Mouse (Mus musculus) intestine, embryonic 14.5 days (tissue): ENCODE results near the gene Nup98. TPM values are rescaled to one million over a fixed set of nuclear protein-coding genes. Genes with fewer than 3 reads are reported as not detected.
A peak's percentile ranks its signal among the peaks of the same experiment; 100 is the strongest.

ENCODE experiments used
- ATAC-seq: fragments of 200-750 bp; cut with Nextera tagmentation; replicated peaks from 2 replicates; pipeline ENCODE4 v1.8.0; 2017; ENCODE audit warnings: low read depth, moderate number of reproducible peaks, moderate TSS enrichment, moderate library complexity; ENCODE audit not compliant: low FRiP score, low TSS enrichment
- DNase-seq: peaks from one replicate; pipeline ENCODE4 v3.0.0-alpha.2; 2018; ENCODE audit warnings: low spot score
- H3K27ac ChIP-seq: fragments of 300-500 bp; sonication (generic); 2 replicates; pipeline ENCODE4 v1.5.1; 2014; ENCODE audit warnings: low read depth, mild to moderate bottlenecking, control low read depth
- H3K27me3 ChIP-seq: fragments of 300-500 bp; sonication (generic); replicated peaks from 2 replicates; pipeline ENCODE4 v1.6.1; 2014; ENCODE audit warnings: low read length, control low read depth; ENCODE audit not compliant: control insufficient read depth, insufficient read depth
- H3K36me3 ChIP-seq: fragments of 300-500 bp; sonication (generic); 2 replicates; pipeline ENCODE4 v1.6.1; 2014; ENCODE audit warnings: low read length, control low read depth; ENCODE audit not compliant: control insufficient read depth, insufficient read depth
- H3K4me1 ChIP-seq: fragments of 300-500 bp; sonication (generic); replicated peaks from 2 replicates; pipeline ENCODE4 v1.6.1; 2014; ENCODE audit warnings: low read length, control low read depth, mixed read lengths; ENCODE audit not compliant: control insufficient read depth, insufficient read depth
- H3K4me2 ChIP-seq: fragments of 300-500 bp; sonication (generic); 2 replicates; pipeline ENCODE4 v1.6.1; 2014; ENCODE audit warnings: low read length
- H3K4me3 ChIP-seq: fragments of 300-500 bp; sonication (generic); 2 replicates; pipeline ENCODE4 v1.5.1; 2014; ENCODE audit warnings: low read depth, low read length, control low read depth, mixed read lengths
- H3K9ac ChIP-seq: fragments of 300-500 bp; sonication (generic); 2 replicates; pipeline ENCODE4 v1.6.1; 2014; ENCODE audit warnings: mild to moderate bottlenecking, low read length
- H3K9me3 ChIP-seq: fragments of 300-500 bp; sonication (generic); 2 replicates; pipeline ENCODE4 v1.6.1; 2016; ENCODE audit warnings: low read length, control low read depth; ENCODE audit not compliant: control insufficient read depth
- WGBS: fragments of 180-500 bp; shearing (Covaris S2); extraction: QIAGEN DNeasy Blood & Tissue Kit; methylation state at CpG from one replicate; pipeline ENCODE4 v1.1.7; 2014; 5-methylcytosine and 5-hydroxymethylcytosine counted together
- polyA plus RNA-seq: library from polyadenylated mRNA; unstranded; fragments of >200 nt; fragmentation: Nextera tagmentation; extraction: Ambion mirVana; gene quantifications from 2 replicates; pipeline ENCODE4 v1.2.1, GENCODE M21; 2014

Nup98 gene
- polyA plus RNA-seq, 1 experiment from 2014 or later = 46.6 TPM

GRCm38 (mm10) chr7:102117382-102117781 is 92.6 kb downstream of the Nup98 start:
- H3K4me2 ChIP-seq = no peak overlapping the region

GRCm38 (mm10) chr7:102116579-102117331 is 93.2 kb downstream of the Nup98 start, which contains the start of gene Chrna10:
Chrna10 (minus strand) TSS chr7:102116828.
- 34% methylated on average over 7 of the region's 7 CpGs for WGBS
- Histone ChIP-seq H3K36me3 (peaks cover 37% of the 10 kb centered on the region), H3K4me2 (no peak within 1 kb of the TSS), H3K9ac (no peak within 1 kb of the TSS), H3K27ac (no peak within 1 kb of the TSS), H3K27me3 (no peaks in the 10 kb centered on the region), H3K9me3 (no peaks in the 10 kb centered on the region), H3K4me3 (no peak within 1 kb of the TSS), H3K4me1 (no peaks in the 10 kb centered on the region)
- DNase-seq (no peak), ATAC-seq (0 out of 2 replicates have a peak, but pooled peaks have one; percentile 21)

More at GRCm38 (mm10) chr7:102117382-102117781, 92.6 kb downstream of the Nup98 start:
- H3K4me3 ChIP-seq = no peak overlapping the region
- H3K27me3 ChIP-seq = no peaks in the 10 kb centered on the region
- 75% methylated on average over 6 of the region's 6 CpGs for WGBS
- no peak for DNase-seq
- peaks cover 43% of the 10 kb centered on the region for H3K36me3 ChIP-seq
- H3K9me3 ChIP-seq = no peaks in the 10 kb centered on the region
- H3K4me1 ChIP-seq = no peaks in the 10 kb centered on the region
- H3K27ac ChIP-seq = no peak overlapping the region
- no peak for ATAC-seq
- no peak overlapping the region for H3K9ac ChIP-seq

GRCm38 (mm10) chr7:102113151-102113729 is 96.7 kb downstream of the Nup98 start:
- H3K4me1 ChIP-seq = no peaks in the 10 kb centered on the region
- 80% methylated on average over 45 of the region's 45 CpGs for WGBS
- no peak overlapping the region for H3K27ac ChIP-seq
- H3K36me3 ChIP-seq = 0 out of 2 replicates have a peak, but pooled peaks cover 2% of the 10 kb centered on the region
- no peak overlapping the region for H3K9ac ChIP-seq
- no peaks in the 10 kb centered on the region for H3K27me3 ChIP-seq
- DNase-seq = no peak
- no peaks in the 10 kb centered on the region for H3K9me3 ChIP-seq
- no peak overlapping the region for H3K4me2 ChIP-seq
- no peak overlapping the region for H3K4me3 ChIP-seq
- ATAC-seq = no peak

GRCm38 (mm10) chr7:102109746-102110145 is 100.2 kb downstream of the Nup98 start:
- no peak for ATAC-seq
- 93% methylated on average over 4 of the region's 4 CpGs for WGBS
- no peaks in the 10 kb centered on the region for H3K36me3 ChIP-seq
- H3K27ac ChIP-seq = no peak overlapping the region
- H3K4me1 ChIP-seq = no peaks in the 10 kb centered on the region
- H3K27me3 ChIP-seq = no peaks in the 10 kb centered on the region
- H3K9me3 ChIP-seq = no peaks in the 10 kb centered on the region
- no peak overlapping the region for H3K4me3 ChIP-seq
- DNase-seq = no peak
- no peak overlapping the region for H3K4me2 ChIP-seq
- no peak overlapping the region for H3K9ac ChIP-seq

GRCm38 (mm10) chr7:102109171-102109570 is 100.8 kb downstream of the Nup98 start, which contains the start of gene Art5:
Art5 (minus strand) TSS chr7:102109489.
- no peak within 1 kb of the TSS for H3K4me3 ChIP-seq
- H3K9ac ChIP-seq = no peak within 1 kb of the TSS
- no peaks in the 10 kb centered on the region for H3K36me3 ChIP-seq
- H3K9me3 ChIP-seq = no peaks in the 10 kb centered on the region
- 78% methylated on average over 7 of the region's 7 CpGs for WGBS
- DNase-seq = no peak
- no peak within 1 kb of the TSS for H3K27ac ChIP-seq
- ATAC-seq = no peak
- H3K4me2 ChIP-seq = no peak within 1 kb of the TSS
- H3K27me3 ChIP-seq = no peaks in the 10 kb centered on the region
- no peaks in the 10 kb centered on the region for H3K4me1 ChIP-seq

- Histone ChIP-seq H3K27ac (no peak overlapping the region), H3K4me3 (no peak overlapping the region), H3K9me3 (no peaks in the 10 kb centered on the region), H3K36me3 (no peaks in the 10 kb centered on the region), H3K9ac (no peak overlapping the region), H3K4me1 (no peaks in the 10 kb centered on the region), H3K27me3 (no peaks in the 10 kb centered on the region), H3K4me2 (no peak overlapping the region)
- DNase-seq = no peak
- WGBS = 80% methylated on average over 1 of the region's 1 CpGs
- no peak for ATAC-seq
Measured at GRCm38 (mm10) chr7:102108206-102108605, 101.8 kb downstream of the Nup98 start.

GRCm38 (mm10) chr7:102106700-102107141 is 103.3 kb downstream of the Nup98 start:
- peak overlapping the region; percentile 57 for H3K4me2 ChIP-seq
- H3K4me1 ChIP-seq = no peaks in the 10 kb centered on the region
- no peaks in the 10 kb centered on the region for H3K27me3 ChIP-seq
- peak; percentile 64 for DNase-seq
- H3K9me3 ChIP-seq = no peaks in the 10 kb centered on the region
- H3K27ac ChIP-seq = no peak overlapping the region
- no peaks in the 10 kb centered on the region for H3K36me3 ChIP-seq
- ATAC-seq = 0 out of 2 replicates have a peak, but pooled peaks have one; percentile 26
- 11% methylated on average over 23 of the region's 23 CpGs for WGBS
- peak overlapping the region; percentile 23 for H3K9ac ChIP-seq
- peak overlapping the region; percentile 20 for H3K4me3 ChIP-seq

- H3K4me2 ChIP-seq = no peak overlapping the region
- H3K27me3 ChIP-seq = no peaks in the 10 kb centered on the region
- no peaks in the 10 kb centered on the region for H3K36me3 ChIP-seq
- H3K4me1 ChIP-seq = peaks cover 10% of the 10 kb centered on the region
- H3K27ac ChIP-seq = no peak overlapping the region
- DNase-seq = no peak
- 51% methylated on average over 5 of the region's 5 CpGs for WGBS
- H3K4me3 ChIP-seq = no peak overlapping the region
- no peaks in the 10 kb centered on the region for H3K9me3 ChIP-seq
- no peak overlapping the region for H3K9ac ChIP-seq
- no peak for ATAC-seq
Measured at GRCm38 (mm10) chr7:102104126-102104525, 105.8 kb downstream of the Nup98 start.
